Mouse (Mus musculus): Measurements from ENCODE around the gene Bricd5.

Gene Bricd5

DNA sequence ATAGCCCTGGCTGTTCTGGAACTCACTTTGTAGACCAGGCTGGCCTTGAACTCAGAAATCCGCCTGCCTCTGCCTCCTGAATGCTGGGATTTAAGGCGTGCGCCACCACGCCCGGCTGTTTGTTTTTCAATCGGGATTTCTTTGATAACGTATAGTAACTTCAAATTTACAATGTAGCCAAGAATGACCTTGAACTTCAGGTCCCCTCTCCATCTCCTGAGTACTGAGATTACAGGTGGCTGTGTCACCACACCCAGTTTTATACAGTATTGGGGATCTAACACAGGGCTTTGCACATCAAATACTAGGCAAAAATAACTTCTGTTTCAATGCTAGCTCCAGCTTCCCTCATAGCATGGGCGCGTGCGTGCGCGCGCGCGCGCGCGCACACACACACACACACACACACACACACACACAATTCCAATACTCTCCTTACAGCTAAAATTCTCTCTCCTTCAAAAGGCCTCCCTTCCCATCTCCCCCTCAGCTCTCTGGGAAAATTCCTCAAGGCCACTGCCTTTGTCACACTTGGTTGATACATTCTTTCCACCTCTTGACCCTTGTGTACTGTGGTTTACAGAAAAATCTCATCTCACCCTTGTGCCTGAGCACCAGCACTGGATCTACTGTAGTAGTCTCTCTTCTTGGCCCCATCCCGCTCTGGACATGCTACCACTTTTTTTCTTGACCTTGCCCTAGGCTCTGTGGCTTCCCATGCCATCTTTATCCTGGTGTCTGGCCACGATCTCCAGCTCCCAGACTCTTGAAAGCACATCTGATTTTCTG lies 7.5 kb downstream of the Bricd5 start:
- intact Hi-C loops (cut with DNase I) = no loop called here

DNA sequence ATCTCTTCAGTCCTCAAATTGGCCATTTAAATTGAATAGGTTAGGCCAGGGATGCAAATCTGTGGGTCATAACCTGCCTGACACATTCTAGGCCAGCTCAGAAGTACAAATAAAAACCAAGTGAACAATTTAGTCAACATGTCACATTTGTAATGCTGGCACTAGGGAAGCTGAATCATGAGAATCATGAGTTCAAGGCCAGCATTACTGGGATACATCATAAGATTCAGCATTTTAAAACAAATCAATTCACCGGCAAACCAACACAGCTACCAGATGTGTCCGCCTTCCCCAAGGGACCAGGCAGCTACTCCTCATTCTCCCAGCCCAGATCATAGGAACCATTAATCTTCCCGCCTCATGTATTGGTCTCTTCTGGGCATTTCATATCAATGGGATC lies 9.8 kb downstream of the Bricd5 start:
- intact Hi-C loops (cut with DNase I) = no loop called here

GRCm38 (mm10) chr17:24485090-24485860 lies 11.6 kb downstream of the Bricd5 start:
- intact Hi-C loops (cut with DNase I) = loop anchor here (5.0 kb wide), 1 partner anchor 47 kb away; the partner anchor contains the start of gene Rab26

DNA sequence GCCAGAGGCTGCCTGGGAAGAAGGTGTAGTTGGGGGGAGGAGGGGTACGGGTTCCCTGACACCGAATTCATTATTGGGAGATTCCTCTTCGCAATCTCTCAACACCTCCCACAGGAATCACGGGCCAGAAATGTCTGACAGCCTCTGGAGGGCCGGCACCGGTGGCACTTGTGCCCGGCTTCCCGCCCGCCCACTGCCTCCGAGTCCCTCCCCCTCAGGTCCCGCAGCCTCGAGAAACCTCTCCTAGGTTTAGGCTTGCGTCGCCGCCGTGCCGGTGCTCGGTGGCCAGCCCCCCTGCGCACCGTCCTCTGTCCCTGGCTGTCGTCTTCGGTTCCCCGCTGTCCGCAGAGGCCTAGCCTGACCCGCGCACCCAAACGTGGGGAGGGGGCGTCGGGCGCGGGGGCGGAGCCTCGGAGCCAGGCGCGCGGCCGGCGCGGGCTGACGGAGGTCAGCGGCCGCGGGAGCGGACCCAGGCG lies 14.5 kb downstream of the Bricd5 start, which contains the start of gene Caskin1:
Gene Caskin1, plus strand, starts transcription at position 416 of the 476 bp plus-strand sequence.
- intact Hi-C loops (cut with DNase I) = loop anchor here (5.0 kb wide), 1 partner anchor 44 kb away; the partner anchor contains the start of gene Rab26

DNA sequence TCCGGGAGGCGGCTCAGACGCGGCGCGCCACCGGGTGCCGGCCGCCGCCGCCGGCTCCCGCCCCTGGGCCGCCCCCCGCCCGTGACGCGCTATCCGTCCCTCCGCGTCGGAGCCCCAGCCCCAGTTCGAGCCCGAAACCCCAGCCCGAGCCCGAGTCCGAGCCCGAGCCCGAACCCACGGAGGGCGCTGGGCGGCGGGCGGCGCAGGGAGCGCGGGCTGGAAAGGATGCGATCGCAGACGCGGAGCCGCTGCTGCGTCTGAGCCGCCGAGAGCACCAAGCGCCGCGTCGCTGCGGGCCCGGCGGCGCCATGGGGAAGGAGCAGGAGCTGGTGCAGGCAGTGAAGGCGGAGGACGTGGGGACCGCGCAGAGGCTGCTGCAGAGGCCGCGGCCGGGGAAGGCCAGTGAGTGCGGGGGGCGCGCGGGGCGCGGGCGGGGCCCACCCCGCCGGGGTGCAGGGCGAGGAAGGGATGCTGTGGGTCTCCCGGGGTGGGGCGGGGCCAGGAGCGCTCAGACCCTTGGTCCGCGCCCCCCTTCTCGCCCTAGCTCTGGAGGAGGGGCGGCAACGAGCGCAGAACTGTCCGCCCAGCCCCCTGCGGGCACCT lies 15.1 kb downstream of the Bricd5 start:
- intact Hi-C loops (cut with DNase I) = loop anchor here (5.0 kb wide), 1 partner anchor 44 kb away; the partner anchor contains the start of gene Rab26

DNA sequence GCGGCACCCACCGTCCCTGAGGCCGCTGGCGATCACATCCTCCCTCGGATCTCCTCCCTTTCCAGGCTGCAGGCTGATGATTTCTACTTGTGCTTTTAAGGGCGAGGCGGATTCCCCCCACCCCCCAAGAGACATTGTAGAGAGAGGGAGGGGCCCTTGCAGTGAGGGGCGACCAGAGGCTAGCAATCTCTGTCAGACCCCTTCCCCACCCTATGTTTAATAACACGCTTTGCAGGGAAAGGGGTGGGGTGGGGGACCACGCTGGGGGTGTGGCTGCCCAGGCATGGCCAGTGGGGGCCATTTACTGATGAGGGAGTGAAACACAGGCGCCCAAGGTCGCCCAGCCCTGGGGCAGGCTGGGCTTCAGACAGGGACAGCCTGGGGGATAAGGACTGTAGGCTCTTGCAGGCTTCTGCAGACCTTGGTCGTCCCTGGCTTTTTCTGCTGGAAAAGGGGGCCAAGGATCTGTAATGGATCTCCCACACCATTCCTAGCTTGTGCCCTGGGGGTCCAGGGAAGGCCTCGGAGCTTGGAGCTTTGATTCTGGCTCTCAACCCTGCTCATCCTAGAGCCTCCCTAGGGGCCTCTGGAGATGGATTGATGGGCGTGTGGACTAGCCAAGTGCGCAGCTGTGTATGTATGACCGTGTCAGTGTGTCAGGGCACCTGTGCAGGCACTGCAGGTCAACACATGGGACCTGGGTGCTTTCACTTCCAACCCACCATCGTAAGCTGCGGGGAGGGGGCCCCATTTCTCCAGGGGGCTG lies 15.8 kb downstream of the Bricd5 start:
- intact Hi-C loops (cut with DNase I) = loop anchor here (5.0 kb wide), 1 partner anchor 43 kb away; the partner anchor contains the start of gene Rab26

DNA sequence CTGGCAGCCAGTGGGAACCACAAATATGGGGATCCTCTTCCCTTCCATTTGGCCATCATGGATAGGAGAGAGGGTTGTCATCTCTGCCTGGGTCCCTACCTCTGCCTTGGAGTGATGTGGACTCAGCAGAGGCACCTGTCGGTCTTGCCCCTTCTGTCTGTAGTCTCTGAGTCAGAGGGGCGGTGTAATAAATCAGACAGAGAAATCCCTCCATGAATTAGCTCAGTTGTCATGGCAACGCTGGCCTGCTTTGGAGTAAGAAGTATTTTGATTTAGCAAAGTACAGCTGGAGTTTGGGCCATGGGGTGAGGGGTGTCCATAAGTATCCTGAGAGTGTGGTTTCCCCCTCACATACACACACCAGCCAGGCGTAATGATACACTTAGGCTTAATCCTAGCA lies 16.7 kb downstream of the Bricd5 start:
- intact Hi-C loops (cut with DNase I) = no loop called here

DNA sequence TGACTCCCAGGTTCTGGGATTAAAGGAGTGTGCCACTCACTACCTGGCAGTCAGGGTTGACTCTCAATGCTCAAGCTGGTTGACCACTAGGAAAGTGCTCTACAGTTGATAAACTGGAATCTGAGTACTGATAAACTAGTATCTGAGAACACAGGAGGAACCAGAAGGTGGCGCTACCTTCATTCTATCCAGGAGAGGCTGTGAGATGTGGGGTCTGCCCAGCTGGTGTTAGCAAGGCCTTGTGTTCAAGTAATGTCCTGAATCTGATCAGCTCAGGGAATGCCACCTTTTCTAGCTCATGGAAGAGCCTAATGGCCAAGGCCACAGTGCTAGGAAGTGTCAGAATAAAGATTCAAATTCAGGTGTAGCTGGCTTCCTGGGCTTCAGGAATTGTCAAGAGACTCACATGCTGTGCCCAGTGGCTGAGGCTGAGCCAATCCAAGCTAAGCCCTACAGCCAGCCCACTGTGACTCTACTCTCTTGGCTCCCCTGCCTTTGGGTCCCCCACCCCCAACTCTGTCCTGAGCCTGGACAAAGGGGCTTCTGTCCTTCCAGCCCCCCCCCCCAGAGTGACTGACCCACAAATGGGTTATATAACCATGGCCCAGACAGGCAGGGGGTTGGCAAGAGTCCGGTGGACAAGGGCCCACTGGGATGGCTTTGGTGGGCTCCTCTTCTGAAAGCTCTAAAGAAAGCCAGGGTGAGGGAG lies 21.1 kb downstream of the Bricd5 start:
- intact Hi-C loops (cut with DNase I) = no loop called here

DNA sequence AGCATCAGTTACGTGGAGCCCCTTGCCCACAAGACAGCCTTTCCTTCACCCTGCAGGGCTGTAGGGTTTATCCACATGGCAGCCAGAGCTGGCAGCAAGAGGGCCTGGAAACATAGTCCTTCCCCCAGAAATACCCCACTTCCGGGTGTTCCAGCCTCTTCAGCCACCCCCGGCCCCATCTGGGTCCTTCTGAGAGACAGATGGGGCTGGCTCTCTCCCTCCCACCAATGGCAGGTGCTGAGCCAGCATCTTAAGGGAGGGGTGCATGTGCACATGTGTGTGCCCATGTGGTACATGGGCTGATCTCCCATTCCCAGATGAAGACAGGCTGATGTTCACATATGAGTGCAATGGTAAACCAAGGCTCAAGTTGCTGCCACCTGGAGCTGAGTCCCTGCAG lies 21.8 kb downstream of the Bricd5 start:
- intact Hi-C loops (cut with DNase I) = no loop called here

GRCm38 (mm10) chr17:24496026-24496425 lies 22.3 kb downstream of the Bricd5 start:
- intact Hi-C loops (cut with DNase I) = no loop called here

DNA sequence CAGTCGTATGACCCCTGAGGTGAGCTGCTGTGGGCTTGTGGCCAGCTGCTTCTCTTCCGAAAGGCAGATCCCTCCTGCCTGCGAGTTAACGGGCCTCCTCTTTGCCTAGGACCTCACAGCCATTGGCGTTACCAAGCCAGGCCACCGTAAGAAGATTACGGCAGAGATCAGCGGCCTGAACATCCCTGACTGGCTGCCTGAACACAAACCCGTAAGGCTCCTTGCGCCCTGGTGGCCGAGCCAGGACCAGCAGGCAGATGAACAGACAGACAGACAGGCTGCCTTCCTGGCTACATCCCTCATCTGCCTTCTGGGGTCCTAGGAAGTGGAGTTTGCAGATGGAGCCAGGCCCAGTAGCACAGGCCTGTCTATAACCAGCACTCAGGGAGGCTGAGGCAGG lies 28.5 kb downstream of the Bricd5 start:
- intact Hi-C loops (cut with DNase I) = no loop called here

DNA sequence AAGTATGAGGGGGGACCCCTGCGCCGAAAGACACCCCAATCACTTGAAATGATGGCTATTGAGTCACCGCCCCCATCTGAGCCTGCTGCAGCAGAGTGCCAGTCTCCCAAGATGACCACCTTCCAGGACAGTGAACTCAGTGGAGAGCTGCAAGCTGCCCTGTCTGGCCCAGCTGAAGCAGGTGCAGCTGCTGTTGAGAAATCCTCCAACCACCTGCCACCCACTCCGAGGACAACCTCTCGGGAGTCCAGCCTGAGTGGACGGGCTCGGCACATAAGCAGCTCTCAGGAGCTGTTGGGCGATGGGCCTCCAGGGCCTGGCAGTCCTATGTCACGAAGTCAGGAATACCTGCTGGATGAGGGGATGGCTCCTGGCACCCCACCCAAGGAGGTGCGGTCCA lies 30.4 kb downstream of the Bricd5 start:
- intact Hi-C loops (cut with DNase I) = no loop called here

GRCm38 (mm10) chr17:24505286-24505955 lies 31.7 kb downstream of the Bricd5 start:
- intact Hi-C loops (cut with DNase I) = no loop called here

GRCm38 (mm10) chr17:24506332-24507070 lies 32.8 kb downstream of the Bricd5 start:
- intact Hi-C loops (cut with DNase I) = no loop called here

DNA sequence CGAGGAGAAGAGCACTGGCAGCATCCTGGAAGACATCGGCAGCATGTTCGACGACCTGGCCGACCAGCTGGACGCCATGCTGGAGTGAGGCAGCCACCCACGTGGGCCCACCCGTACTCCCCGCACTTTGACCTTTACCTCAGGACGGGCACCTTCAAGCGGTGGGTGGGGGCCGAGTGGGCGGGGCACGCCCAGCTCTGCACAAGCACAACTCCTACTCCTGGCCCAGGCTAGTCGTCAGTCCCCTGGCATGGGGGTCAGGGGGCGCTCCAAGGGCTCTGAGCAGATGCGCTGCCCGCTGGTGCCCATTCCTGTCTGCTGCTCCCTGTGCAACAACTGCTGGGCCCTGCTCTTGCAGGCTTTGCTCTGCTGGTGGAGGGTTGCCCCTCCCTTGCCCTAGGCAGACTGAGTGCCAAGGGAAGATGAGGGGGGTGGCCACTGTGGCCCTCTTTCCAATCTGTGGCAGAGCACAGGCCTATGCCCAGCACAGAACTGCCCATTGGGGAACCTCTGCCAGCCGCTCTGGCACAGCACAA lies 33.5 kb downstream of the Bricd5 start:
- intact Hi-C loops (cut with DNase I) = no loop called here

DNA sequence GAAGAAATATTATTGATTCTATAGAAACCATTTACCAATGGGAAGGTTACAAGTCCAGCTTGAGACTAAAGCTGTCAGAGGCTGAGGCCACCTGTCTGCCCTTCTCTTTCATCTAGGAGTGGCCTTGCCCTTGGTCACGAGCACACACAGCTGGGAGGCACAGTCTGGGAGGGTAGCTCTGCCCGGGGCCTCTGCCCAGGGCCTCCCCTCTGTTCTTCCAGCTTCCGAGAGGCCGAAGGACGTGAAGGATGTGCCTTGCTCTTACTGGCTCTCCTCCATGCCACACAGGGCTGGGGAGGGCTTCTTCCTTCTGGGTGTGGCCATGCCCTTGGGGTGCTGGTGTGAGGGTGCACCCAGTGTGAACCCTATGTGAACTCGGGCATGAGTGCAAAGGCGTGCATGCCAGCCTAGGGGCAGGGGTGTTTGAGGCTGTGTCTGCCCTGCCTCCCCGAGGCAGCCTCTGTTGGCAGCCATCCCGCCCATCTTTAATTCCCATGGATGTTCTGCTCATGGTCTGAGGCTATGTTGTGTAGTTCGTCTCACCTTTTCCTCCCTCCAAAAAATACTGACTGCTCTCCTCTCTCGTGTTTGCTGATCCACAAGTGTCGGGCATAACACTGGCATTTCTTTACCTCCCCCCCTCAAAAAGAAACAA lies 34.2 kb downstream of the Bricd5 start:
- intact Hi-C loops (cut with DNase I) = no loop called here

DNA sequence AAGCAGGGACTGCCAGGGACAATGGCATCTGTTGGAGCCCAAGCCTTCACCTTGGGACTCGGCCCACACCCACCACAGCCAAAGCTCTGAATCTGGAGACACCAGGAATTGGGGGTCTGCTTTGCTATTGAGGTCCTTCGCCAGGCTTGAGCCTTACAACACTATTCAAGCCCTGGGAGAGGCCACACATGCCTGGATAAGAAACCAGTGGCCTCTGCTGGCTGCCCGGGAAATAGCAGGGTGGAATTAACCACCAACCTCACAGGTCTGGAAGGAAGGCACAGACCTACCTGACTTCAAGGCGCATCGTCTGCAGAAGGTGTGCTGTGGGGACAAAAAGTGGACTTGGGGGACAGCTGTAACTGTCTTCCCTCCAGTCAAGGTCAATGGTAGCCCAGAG lies 39.9 kb downstream of the Bricd5 start:
- intact Hi-C loops (cut with DNase I) = loop anchor here (5.0 kb wide), 1 partner anchor 36 kb away; the partner anchor contains the start of gene Mlst8
